Mouse (Mus musculus) liver, embryonic 12.5 days (tissue): ENCODE measurements around the gene Mcat. TPM values are rescaled to one million over a fixed set of nuclear protein-coding genes. Genes with fewer than 3 reads are reported as not detected.

Source experiments
- ATAC-seq: fragments of 200-750 bp; cut with Nextera tagmentation; 2 replicates; pipeline ENCODE4 v1.8.0; 2017; ENCODE audit warnings: moderate number of reproducible peaks, mild to moderate bottlenecking, moderate library complexity
- H3K27ac ChIP-seq: fragments of 300-500 bp; sonication (generic); 2 replicates; pipeline ENCODE4 v1.5.1; 2016; ENCODE audit warnings: mild to moderate bottlenecking
- H3K27me3 ChIP-seq: fragments of 300-500 bp; sonication (generic); replicated peaks from 2 replicates; pipeline ENCODE4 v1.6.1; 2016; ENCODE audit warnings: mild to moderate bottlenecking, moderate library complexity
- H3K36me3 ChIP-seq: fragments of 300-500 bp; sonication (generic); 2 replicates; pipeline ENCODE4 v1.6.1; 2016; ENCODE audit warnings: mild to moderate bottlenecking, moderate library complexity
- H3K4me1 ChIP-seq: fragments of 300-500 bp; sonication (generic); 2 replicates; pipeline ENCODE4 v1.6.1; 2016
- H3K4me2 ChIP-seq: fragments of 300-500 bp; sonication (generic); 2 replicates; pipeline ENCODE4 v1.6.1; 2016; ENCODE audit warnings: mild to moderate bottlenecking, moderate library complexity
- H3K4me3 ChIP-seq: fragments of 300-500 bp; sonication (generic); 2 replicates; pipeline ENCODE4 v1.5.1; 2016; ENCODE audit warnings: mild to moderate bottlenecking, moderate library complexity
- H3K9ac ChIP-seq: fragments of 300-500 bp; sonication (generic); 2 replicates; pipeline ENCODE4 v1.6.1; 2016; ENCODE audit warnings: mild to moderate bottlenecking, moderate library complexity
- H3K9me3 ChIP-seq: fragments of 300-500 bp; sonication (generic); replicated peaks from 2 replicates; pipeline ENCODE4 v1.6.1; 2016; ENCODE audit warnings: mild to moderate bottlenecking, moderate library complexity
- WGBS: fragments of 180-500 bp; shearing (Covaris S2); methylation state at CpG from one replicate; pipeline ENCODE4 v1.1.7; 2016; ENCODE audit not compliant: insufficient replicate concordance; 5-methylcytosine and 5-hydroxymethylcytosine counted together
- polyA plus RNA-seq: library from polyadenylated mRNA; unstranded; fragments of >200 nt; fragmentation: Nextera tagmentation; extraction: Ambion mirVana; gene quantifications from 2 replicates; pipeline ENCODE4 v1.2.1, GENCODE M21; 2016

The Mcat gene
- polyA plus RNA-seq, 1 experiment from 2014 or later, result 28.1 TPM

DNA sequence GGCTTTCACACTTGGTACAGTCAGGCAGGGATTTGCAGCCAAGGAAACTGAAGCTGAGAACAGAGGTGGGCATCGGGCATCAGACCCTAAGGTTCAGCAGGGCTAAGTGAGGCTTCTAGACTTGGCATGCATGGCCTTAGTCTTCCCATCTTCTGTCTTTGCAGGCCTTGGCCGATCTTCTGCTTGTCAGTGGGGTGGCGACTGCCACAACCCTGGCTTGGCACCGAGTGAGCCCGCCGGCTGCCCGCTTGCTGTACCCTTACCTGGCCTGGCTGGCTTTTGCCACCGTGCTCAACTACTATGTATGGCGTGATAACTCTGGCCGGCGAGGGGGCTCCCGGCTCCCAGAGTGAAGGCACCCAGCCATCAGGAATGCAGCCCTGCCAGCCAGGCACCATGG lies 10.0 kb upstream of the Mcat start:
- peaks cover 70% of the 10 kb centered on the region for H3K36me3 ChIP-seq
- no peak overlapping the region for H3K4me3 ChIP-seq
- 90% methylated on average over 12 of the region's 12 CpGs for WGBS
- no peaks in the 10 kb centered on the region for H3K9me3 ChIP-seq
- no peaks in the 10 kb centered on the region for H3K27me3 ChIP-seq
- H3K9ac ChIP-seq, result no peak overlapping the region
- peaks cover 20% of the 10 kb centered on the region for H3K4me1 ChIP-seq
- ATAC-seq, result no peak
- H3K27ac ChIP-seq, result no peak overlapping the region
- no peak overlapping the region for H3K4me2 ChIP-seq

DNA sequence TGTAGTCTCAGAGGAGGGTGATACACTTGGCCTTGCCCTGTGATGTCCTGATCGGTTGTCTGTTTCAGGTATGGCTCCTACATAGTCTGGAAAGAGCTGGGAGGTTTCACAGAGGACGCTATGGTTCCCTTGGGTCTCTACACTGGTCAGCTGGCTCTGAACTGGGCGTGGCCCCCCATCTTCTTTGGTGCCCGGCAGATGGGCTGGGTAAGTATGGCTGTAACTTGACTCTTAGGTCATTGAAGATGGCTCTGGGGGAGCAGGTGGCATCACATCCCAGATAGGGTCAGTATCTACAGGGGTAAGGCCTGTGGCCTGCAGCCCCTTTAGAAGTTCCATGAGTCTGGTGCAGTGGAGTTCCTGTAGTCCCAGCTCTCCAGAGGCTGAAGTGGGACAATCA lies 8.5 kb upstream of the Mcat start:
- Histone ChIP-seq H3K27me3 (no peaks in the 10 kb centered on the region), H3K27ac (no peak overlapping the region), H3K4me1 (peaks cover 35% of the 10 kb centered on the region), H3K4me3 (no peak overlapping the region), H3K9me3 (no peaks in the 10 kb centered on the region), H3K36me3 (peaks cover 56% of the 10 kb centered on the region), H3K9ac (no peak overlapping the region), H3K4me2 (no peak overlapping the region)
- WGBS, result 75% methylated on average over 4 of the region's 4 CpGs
- ATAC-seq, result no peak

DNA sequence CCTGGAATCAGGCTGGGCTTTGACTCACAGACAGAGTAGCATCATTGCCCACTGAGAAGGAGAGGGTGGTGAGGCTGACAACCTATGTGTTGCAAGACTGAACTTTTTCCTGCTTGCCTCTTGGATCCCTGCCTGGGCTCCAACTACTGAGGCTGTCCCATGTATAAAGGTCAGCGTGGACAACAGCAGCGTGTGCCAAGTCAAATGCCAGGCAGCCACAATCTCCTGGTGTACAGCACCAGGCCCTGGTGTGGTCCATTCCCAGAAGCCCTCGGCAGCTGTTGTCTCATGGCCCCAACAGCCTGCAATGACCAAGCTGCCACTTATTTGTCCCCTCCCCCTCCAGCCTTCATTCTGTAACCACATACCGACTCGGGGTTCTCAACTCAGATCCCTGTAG lies 8.0 kb upstream of the Mcat start:
- no peak overlapping the region for H3K27ac ChIP-seq
- peaks cover 51% of the 10 kb centered on the region for H3K36me3 ChIP-seq
- no peak overlapping the region for H3K9ac ChIP-seq
- H3K9me3 ChIP-seq, result no peaks in the 10 kb centered on the region
- H3K4me2 ChIP-seq, result no peak overlapping the region
- peaks cover 40% of the 10 kb centered on the region for H3K4me1 ChIP-seq
- ATAC-seq, result no peak
- H3K4me3 ChIP-seq, result no peak overlapping the region
- WGBS, result 77% methylated on average over 5 of the region's 5 CpGs
- no peaks in the 10 kb centered on the region for H3K27me3 ChIP-seq

DNA sequence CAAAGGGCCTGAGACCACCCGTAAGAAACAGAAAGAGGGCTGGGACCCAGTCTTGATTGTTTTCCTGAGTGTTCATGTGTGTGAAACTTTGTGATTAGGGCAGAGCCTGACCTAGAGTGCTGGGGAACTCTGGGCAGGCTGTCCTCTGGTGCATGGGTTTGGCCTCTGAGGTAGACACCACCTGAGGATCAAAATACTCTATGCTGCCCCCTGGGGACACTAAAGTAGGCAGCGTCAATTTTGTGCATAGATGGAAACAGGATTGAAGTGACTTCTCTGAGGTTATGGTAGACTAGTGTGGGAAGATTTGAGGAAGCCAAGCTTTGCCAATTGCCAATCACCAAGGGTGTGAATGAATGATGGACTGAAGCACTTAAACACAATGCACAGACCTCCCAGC lies 7.1 kb upstream of the Mcat start:
- H3K4me1 ChIP-seq, result peaks cover 50% of the 10 kb centered on the region
- no peak overlapping the region for H3K4me2 ChIP-seq
- H3K9ac ChIP-seq, result no peak overlapping the region
- no peak overlapping the region for H3K4me3 ChIP-seq
- ATAC-seq, result no peak
- no peaks in the 10 kb centered on the region for H3K9me3 ChIP-seq
- peaks cover 41% of the 10 kb centered on the region for H3K36me3 ChIP-seq
- H3K27me3 ChIP-seq, result no peaks in the 10 kb centered on the region
- H3K27ac ChIP-seq, result peak overlapping the region; percentile 23; the same call in 1 of the 2 replicates
- WGBS, result 58% methylated on average over 2 of the region's 2 CpGs

DNA sequence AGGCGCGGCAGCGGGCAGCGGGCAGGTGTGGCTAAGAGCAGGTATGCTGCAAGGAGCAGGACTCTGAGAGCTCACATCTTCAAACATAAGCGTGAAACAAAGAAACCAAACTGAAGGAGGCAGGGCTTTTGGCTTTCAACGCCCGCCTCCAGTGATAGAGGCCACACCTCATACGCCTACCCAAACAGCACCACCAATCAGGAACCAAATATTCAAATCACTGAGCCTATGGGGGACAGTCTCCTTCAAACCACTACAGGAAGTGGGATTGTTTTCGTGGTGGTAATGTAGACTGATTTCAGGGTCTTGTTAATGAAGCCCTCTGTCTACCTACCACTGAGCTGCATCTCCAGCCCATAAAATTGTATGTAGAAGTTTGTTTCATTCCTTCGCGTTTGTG lies 6.1 kb upstream of the Mcat start:
- no peak overlapping the region; the same call in 1 of the 2 replicates for H3K4me2 ChIP-seq
- 48% methylated on average over 11 of the region's 11 CpGs for WGBS
- H3K4me3 ChIP-seq, result no peak overlapping the region
- H3K27me3 ChIP-seq, result no peaks in the 10 kb centered on the region
- no peak overlapping the region for H3K9ac ChIP-seq
- H3K36me3 ChIP-seq, result peaks cover 31% of the 10 kb centered on the region
- ATAC-seq, result no peak
- peak overlapping the region; percentile 22; the same call in 1 of the 2 replicates for H3K27ac ChIP-seq
- no peaks in the 10 kb centered on the region for H3K9me3 ChIP-seq
- peaks cover 57% of the 10 kb centered on the region for H3K4me1 ChIP-seq

DNA sequence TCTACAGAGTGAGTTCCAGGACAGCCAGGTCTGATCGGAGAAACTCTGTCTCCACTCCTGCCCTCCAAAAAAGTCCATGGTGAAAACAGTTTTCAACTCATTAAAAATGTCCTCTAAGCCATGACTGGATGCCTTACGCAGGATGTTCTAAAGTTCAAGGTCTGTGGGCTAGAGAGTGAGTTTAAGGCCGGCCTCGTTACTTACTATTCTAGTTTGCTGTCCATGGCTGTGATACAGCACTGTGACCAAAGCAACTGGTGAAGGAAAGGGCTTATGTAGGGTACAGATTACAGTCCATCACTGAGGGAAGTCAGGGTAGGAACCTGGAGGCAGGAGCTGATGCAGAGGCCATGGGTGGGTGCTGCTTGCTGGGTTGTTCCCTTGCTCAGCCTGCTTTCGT lies 5.0 kb upstream of the Mcat start:
- Histone ChIP-seq H3K4me2 (no peak overlapping the region), H3K9me3 (no peaks in the 10 kb centered on the region), H3K36me3 (peaks cover 20% of the 10 kb centered on the region), H3K4me3 (no peak overlapping the region), H3K27ac (0 out of 2 replicates have a peak overlapping the region, but pooled peaks have one; percentile 12), H3K27me3 (no peaks in the 10 kb centered on the region), H3K9ac (no peak overlapping the region), H3K4me1 (peaks cover 62% of the 10 kb centered on the region)
- ATAC-seq, result no peak
- 89% methylated on average over 5 of the region's 5 CpGs for WGBS

DNA sequence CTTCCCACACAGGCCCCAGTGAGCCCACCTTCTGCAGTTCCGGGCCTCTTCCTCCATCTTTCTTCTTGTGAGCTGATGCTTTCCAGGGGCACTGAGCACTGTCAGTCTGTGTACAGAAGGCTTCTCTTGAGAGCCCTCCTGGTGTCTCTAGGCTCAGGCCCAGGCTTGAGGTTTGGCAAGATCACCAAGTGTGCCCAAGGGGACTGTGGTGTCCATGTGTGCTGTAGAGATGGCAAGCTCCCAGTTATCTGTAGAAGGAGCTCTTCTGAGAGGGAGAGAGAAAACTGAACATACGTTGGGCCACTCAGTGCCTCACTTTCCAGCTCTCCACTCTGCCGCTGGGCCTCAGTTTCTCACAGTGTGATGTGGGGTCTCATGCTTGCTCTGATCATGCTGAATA lies 4.1 kb upstream of the Mcat start:
- Histone ChIP-seq H3K36me3 (peaks cover 16% of the 10 kb centered on the region), H3K4me1 (peaks cover 70% of the 10 kb centered on the region), H3K9me3 (no peaks in the 10 kb centered on the region), H3K27me3 (no peaks in the 10 kb centered on the region), H3K27ac (peak overlapping the region; percentile 59), H3K4me2 (peak overlapping the region; percentile 1; the same call in 1 of the 2 replicates), H3K9ac (no peak overlapping the region; the same call in 1 of the 2 replicates), H3K4me3 (no peak overlapping the region)
- no peak for ATAC-seq
- 80% methylated on average over 3 of the region's 3 CpGs for WGBS

DNA sequence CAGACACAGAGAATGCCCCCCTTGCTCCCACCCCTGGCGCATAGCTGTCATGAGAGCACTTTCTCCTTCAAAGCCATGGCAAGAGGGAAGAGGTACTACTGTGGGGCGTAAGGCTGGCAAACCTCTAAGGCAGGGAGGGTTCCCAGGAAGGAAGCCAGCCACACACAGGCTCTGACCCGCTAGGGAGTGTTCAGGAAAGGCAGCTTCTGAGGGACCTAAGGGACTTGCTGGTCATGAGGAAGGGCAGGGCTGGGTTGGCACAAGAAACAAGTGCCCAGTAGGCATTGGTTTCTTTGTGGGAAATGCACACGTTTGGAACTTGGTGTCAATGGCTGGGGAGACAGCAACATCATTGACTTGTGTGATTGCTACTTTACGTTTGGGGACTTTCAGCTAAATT lies 2.4 kb upstream of the Mcat start:
- H3K4me3 ChIP-seq, result peak overlapping the region; percentile 78
- no peak for ATAC-seq
- peaks cover 87% of the 10 kb centered on the region for H3K4me1 ChIP-seq
- H3K36me3 ChIP-seq, result no peaks in the 10 kb centered on the region
- WGBS, result 68% methylated on average over 5 of the region's 5 CpGs
- no peaks in the 10 kb centered on the region for H3K27me3 ChIP-seq
- H3K9ac ChIP-seq, result peak overlapping the region; percentile 58
- H3K27ac ChIP-seq, result peak overlapping the region; percentile 95
- H3K4me2 ChIP-seq, result peak overlapping the region; percentile 94
- no peaks in the 10 kb centered on the region for H3K9me3 ChIP-seq

DNA sequence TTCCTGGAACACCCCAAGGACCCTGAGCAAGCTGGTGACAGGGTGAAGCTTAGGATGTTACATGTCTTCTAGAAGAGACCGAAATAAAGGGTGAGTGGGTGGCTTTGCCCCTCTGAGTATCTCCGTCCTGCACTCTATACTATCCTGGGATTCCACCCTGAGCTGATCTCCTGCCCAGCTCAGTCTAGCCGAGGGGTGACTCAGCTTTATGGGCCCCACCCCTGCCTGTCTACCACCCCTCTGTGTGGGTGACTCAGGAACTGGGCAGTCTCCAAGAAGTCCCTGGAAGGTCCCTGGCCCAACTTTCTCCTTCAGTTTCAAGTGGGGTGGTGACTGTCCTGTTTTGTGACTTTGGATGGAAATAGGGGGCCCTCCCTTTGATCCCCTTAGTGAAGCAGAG lies 1.8 kb upstream of the Mcat start:
- Histone ChIP-seq H3K4me3 (peak overlapping the region; percentile 78), H3K36me3 (no peaks in the 10 kb centered on the region), H3K4me2 (peak overlapping the region; percentile 94), H3K27ac (peak overlapping the region; percentile 95), H3K9ac (peak overlapping the region; percentile 58), H3K27me3 (no peaks in the 10 kb centered on the region), H3K4me1 (peaks cover 89% of the 10 kb centered on the region), H3K9me3 (no peaks in the 10 kb centered on the region)
- peak; percentile 90 for ATAC-seq
- WGBS, result 43% methylated on average over 3 of the region's 3 CpGs

DNA sequence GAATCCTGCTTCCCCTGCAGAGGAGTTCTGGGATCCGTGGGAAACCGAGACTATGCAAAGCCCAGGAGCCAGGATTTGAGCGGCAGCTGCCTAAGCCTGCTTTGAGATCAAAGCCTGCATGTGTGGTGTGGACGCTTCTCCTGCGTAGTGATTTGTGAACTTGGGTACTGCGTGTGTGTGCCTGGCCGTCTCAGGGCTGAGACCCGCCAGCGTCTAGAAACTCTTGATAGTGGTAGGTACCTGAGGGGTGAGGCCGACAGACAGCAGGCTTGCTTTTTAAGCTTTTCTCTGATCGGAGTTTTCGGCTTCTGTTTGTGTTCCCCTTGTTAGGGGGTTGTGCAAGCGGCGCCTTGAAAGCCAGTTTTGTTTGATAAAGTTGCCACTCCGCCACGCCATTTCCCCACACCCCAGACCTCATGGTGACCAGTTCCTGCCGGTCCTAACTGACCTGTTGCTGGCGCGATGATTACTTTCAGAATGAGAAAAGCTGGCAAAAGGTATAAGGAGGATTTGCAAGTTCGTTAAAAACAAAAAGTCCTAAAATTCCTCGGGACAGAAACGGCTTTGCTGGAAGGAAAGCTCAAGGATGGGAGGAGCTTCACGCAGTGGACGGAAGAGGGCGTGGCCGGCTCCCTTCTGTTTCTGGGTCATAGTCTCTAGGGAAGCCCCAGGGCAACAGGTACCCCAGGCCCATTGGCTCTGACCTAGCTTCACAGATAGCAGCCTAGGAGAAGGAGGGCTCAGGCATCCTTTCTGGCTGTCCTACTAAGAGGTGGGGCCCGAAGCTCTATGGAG lies 467 bp upstream of the Mcat start:
- peak; percentile 25; the same call in 1 of the 2 replicates for ATAC-seq
- WGBS, result 1% methylated on average over 27 of the region's 27 CpGs

DNA sequence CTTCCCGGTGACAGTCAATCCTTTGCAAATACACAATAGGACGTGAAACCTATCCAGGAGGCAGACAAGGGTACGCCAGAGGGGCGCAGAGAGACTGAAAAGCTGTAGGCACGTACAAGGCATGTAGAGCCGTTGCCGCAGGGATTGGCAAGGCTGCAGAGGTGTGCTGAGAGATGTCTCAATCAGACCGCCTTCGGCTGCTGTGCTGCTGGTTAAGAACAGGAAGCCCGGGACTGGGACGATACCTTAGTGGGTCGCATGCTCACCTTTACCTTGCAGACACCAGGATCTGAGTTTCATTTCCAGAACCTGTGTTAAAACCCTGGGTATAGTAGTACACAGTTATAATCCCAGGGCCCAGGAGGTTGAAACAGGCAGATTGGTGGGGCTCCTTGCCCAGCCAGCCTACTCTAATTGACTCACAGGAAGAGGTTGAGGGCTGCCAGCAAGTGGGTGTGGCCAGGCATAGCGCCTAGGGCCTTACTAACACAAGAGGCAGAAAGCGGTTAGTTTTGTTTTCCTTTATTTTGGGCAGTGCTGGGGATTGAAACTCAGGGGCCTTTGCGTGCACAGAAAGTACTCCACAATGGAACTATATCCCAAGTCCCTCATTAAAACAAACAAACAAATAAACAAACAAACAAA lies 839 bp downstream of the Mcat start:
- peaks cover 65% of the 10 kb centered on the region for H3K4me1 ChIP-seq
- peak overlapping the region; percentile 94 for H3K4me2 ChIP-seq
- peak overlapping the region; percentile 78 for H3K4me3 ChIP-seq
- H3K36me3 ChIP-seq, result no peaks in the 10 kb centered on the region
- peak; percentile 43 for ATAC-seq
- H3K27me3 ChIP-seq, result no peaks in the 10 kb centered on the region
- 26% methylated on average over 15 of the region's 15 CpGs for WGBS
- H3K9me3 ChIP-seq, result no peaks in the 10 kb centered on the region
- peak overlapping the region; percentile 95 for H3K27ac ChIP-seq
- H3K9ac ChIP-seq, result peak overlapping the region; percentile 87

More for the DNA sequence above, 467 bp upstream of the Mcat start:
- H3K4me2 ChIP-seq, result peak overlapping the region; percentile 94
- peaks cover 77% of the 10 kb centered on the region for H3K4me1 ChIP-seq
- H3K36me3 ChIP-seq, result no peaks in the 10 kb centered on the region
- H3K9ac ChIP-seq, result peak overlapping the region; percentile 87
- H3K27me3 ChIP-seq, result no peaks in the 10 kb centered on the region
- no peaks in the 10 kb centered on the region for H3K9me3 ChIP-seq
- H3K27ac ChIP-seq, result peak overlapping the region; percentile 95
- peak overlapping the region; percentile 78 for H3K4me3 ChIP-seq

DNA sequence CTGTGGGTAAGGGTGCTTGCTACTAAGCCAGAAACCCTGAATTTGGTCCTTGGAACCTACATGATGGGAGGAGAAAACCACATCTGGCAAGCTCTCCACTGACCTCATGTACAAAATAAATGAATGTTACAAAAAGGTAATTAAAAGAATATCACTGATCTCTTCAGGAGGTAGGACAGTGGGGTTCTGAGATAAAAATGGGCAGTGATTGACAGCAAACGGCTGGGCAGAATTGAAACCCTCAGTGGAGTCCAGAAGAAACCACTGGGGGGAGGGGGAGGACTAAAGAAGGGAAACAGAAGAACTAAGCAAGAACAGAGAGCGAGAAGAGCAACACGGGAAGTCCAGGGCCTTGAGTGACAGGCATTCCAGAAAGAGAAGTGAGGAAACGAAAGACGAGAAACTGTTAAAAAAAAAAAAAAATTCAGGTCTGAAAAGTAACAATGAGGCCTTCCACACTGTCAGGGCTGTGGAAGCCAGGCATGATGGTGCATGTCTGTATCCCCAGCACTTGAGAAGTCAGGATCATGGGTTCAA lies 2.6 kb downstream of the Mcat start:
- Histone ChIP-seq H3K27me3 (no peaks in the 10 kb centered on the region), H3K9me3 (no peaks in the 10 kb centered on the region), H3K9ac (no peak overlapping the region), H3K4me2 (no peak overlapping the region), H3K36me3 (no peaks in the 10 kb centered on the region), H3K4me3 (no peak overlapping the region), H3K4me1 (peaks cover 52% of the 10 kb centered on the region), H3K27ac (peak overlapping the region; percentile 59; the same call in 1 of the 2 replicates)
- no peak for ATAC-seq
- 21% methylated on average over 5 of the region's 5 CpGs for WGBS
